Mouse (Mus musculus): ENCODE measurements at regions not wholly inside any gene's neighbourhood (a gene's known extent, or its start where the extent isn't known, plus 50 kb on each side); places are given as distances from the start of the nearest gene placed in this dataset.
A peak's percentile ranks its signal among the peaks of the same experiment; 100 is the strongest.

GRCm38 (mm10) chr6:133973205-133973838 is 62.2 kb upstream of the Etv6 start:
- WGBS: 93% methylated on average over 7 of the region's 7 CpGs
- ATAC-seq (ENCODE audit: low FRiP score): no peak

GRCm38 (mm10) chr6:133975951-133976350 is 59.5 kb upstream of the Etv6 start:
- H3K27me3 ChIP-seq (ENCODE audit: control insufficient read depth, insufficient read depth, low read length): no peaks in the 10 kb centered on the region
- no peak overlapping the region for H3K4me3 ChIP-seq (ENCODE audit: low read depth, low read length)
- no peaks in the 10 kb centered on the region for H3K36me3 ChIP-seq (ENCODE audit: control insufficient read depth, insufficient read depth, low read length)
- H3K4me2 ChIP-seq (replicated peaks; ENCODE audit: low read depth, low read length): no peak overlapping the region
- DNase-seq (ENCODE audit: low spot score) (no peak), ATAC-seq (ENCODE audit: low FRiP score) (no peak)
- H3K4me1 ChIP-seq (replicated peaks; ENCODE audit: control insufficient read depth, insufficient read depth, low read length): no peaks in the 10 kb centered on the region
- no peak overlapping the region for H3K27ac ChIP-seq (ENCODE audit: low read depth, low read length)
- H3K9me3 ChIP-seq (ENCODE audit: control insufficient read depth, low read length): no peaks in the 10 kb centered on the region
- 90% methylated on average over 1 of the region's 1 CpGs for WGBS
- no peak overlapping the region for H3K9ac ChIP-seq (ENCODE audit: low read depth, low read length)

More at GRCm38 (mm10) chr6:133973205-133973838, 62.2 kb upstream of the Etv6 start:
- Histone ChIP-seq H3K4me1 (replicated peaks; ENCODE audit: control insufficient read depth, insufficient read depth, low read length) (no peaks in the 10 kb centered on the region), H3K27ac (ENCODE audit: low read depth, low read length) (no peak overlapping the region), H3K27me3 (ENCODE audit: control insufficient read depth, insufficient read depth, low read length) (no peaks in the 10 kb centered on the region), H3K4me3 (ENCODE audit: low read depth, low read length) (no peak overlapping the region), H3K4me2 (replicated peaks; ENCODE audit: low read depth, low read length) (no peak overlapping the region), H3K36me3 (ENCODE audit: control insufficient read depth, insufficient read depth, low read length) (no peaks in the 10 kb centered on the region), H3K9me3 (ENCODE audit: control insufficient read depth, low read length) (no peaks in the 10 kb centered on the region), H3K9ac (ENCODE audit: low read depth, low read length) (no peak overlapping the region)
- DNase-seq (ENCODE audit: low spot score): no peak

- WGBS: 70% methylated on average over 6 of the region's 6 CpGs
- Histone ChIP-seq H3K4me2 (replicated peaks; ENCODE audit: low read depth, low read length) (no peak overlapping the region), H3K27ac (ENCODE audit: low read depth, low read length) (no peak overlapping the region), H3K4me1 (replicated peaks; ENCODE audit: control insufficient read depth, insufficient read depth, low read length) (no peaks in the 10 kb centered on the region), H3K9me3 (ENCODE audit: control insufficient read depth, low read length) (no peaks in the 10 kb centered on the region), H3K27me3 (ENCODE audit: control insufficient read depth, insufficient read depth, low read length) (no peaks in the 10 kb centered on the region), H3K9ac (ENCODE audit: low read depth, low read length) (no peak overlapping the region), H3K4me3 (ENCODE audit: low read depth, low read length) (no peak overlapping the region), H3K36me3 (ENCODE audit: control insufficient read depth, insufficient read depth, low read length) (no peaks in the 10 kb centered on the region)
- ATAC-seq (ENCODE audit: low FRiP score) (no peak), DNase-seq (ENCODE audit: low spot score) (no peak)
These were observed 58.6 kb upstream of the Etv6 start for GRCm38 (mm10) chr6:133976854-133977253.

- 76% methylated on average over 10 of the region's 10 CpGs for WGBS
- ATAC-seq (ENCODE audit: low FRiP score) (no peak), DNase-seq (ENCODE audit: low spot score) (no peak)
- no peaks in the 10 kb centered on the region for H3K36me3 ChIP-seq (ENCODE audit: control insufficient read depth, insufficient read depth, low read length)
- no peak overlapping the region for H3K9ac ChIP-seq (ENCODE audit: low read depth, low read length)
- H3K27me3 ChIP-seq (ENCODE audit: control insufficient read depth, insufficient read depth, low read length): no peaks in the 10 kb centered on the region
- H3K9me3 ChIP-seq (ENCODE audit: control insufficient read depth, low read length): no peaks in the 10 kb centered on the region
- no peak overlapping the region for H3K4me2 ChIP-seq (replicated peaks; ENCODE audit: low read depth, low read length)
- no peaks in the 10 kb centered on the region for H3K4me1 ChIP-seq (replicated peaks; ENCODE audit: control insufficient read depth, insufficient read depth, low read length)
- no peak overlapping the region for H3K4me3 ChIP-seq (ENCODE audit: low read depth, low read length)
- H3K27ac ChIP-seq (ENCODE audit: low read depth, low read length): no peak overlapping the region
These were observed 51.5 kb upstream of the Etv6 start for GRCm38 (mm10) chr6:133983804-133984514.

- Histone ChIP-seq H3K9me3 (ENCODE audit: control insufficient read depth, low read length) (no peaks in the 10 kb centered on the region), H3K4me1 (replicated peaks; ENCODE audit: control insufficient read depth, insufficient read depth, low read length) (no peaks in the 10 kb centered on the region), H3K27me3 (ENCODE audit: control insufficient read depth, insufficient read depth, low read length) (no peaks in the 10 kb centered on the region), H3K9ac (ENCODE audit: low read depth, low read length) (no peak overlapping the region), H3K4me2 (replicated peaks; ENCODE audit: low read depth, low read length) (no peak overlapping the region), H3K27ac (ENCODE audit: low read depth, low read length) (no peak overlapping the region), H3K4me3 (ENCODE audit: low read depth, low read length) (no peak overlapping the region), H3K36me3 (ENCODE audit: control insufficient read depth, insufficient read depth, low read length) (no peaks in the 10 kb centered on the region)
- ATAC-seq (ENCODE audit: low FRiP score): peak; percentile 50; the same call in 1 of the 2 replicates
- DNase-seq (ENCODE audit: low spot score): peak; percentile 32
- WGBS: 51% methylated on average over 16 of the region's 16 CpGs
These were observed 50.7 kb upstream of the Etv6 start for GRCm38 (mm10) chr6:133984666-133985355.
